Mouse (Mus musculus) cortical plate, adult 2 months (tissue): ENCODE results near the gene Map3k5. TPM values are rescaled to one million over a fixed set of nuclear protein-coding genes. Genes with fewer than 3 reads are reported as not detected.

Experiments
- H3K27ac ChIP-seq: fragments of 200-500 bp; 2 replicates; pipeline ENCODE4 v1.5.1; 2012; ENCODE audit warnings: low read length, control low read depth, inconsistent platforms; ENCODE audit not compliant: insufficient read depth
- H3K4me1 ChIP-seq: fragments of 200-500 bp; 2 replicates; pipeline ENCODE4 v1.6.1; 2011; ENCODE audit warnings: low read length; ENCODE audit not compliant: control insufficient read depth, insufficient read depth
- H3K4me3 ChIP-seq: fragments of 200-500 bp; 2 replicates; pipeline ENCODE4 v1.5.1; 2011; ENCODE audit warnings: mild to moderate bottlenecking, low read length, control low read depth; ENCODE audit not compliant: insufficient read depth
- CTCF ChIP-seq: fragments of 200-500 bp; IDR thresholded peaks from 2 replicates; pipeline ENCODE4 v1.5.1; 2011; ENCODE audit warnings: mild to moderate bottlenecking, control low read depth, low read length; ENCODE audit not compliant: insufficient read depth; ENCODE audit errors: extremely low read depth
- POLR2A ChIP-seq: fragments of 200-500 bp; IDR thresholded peaks from 2 replicates; pipeline ENCODE4 v1.6.1; 2011; ENCODE audit warnings: mild to moderate bottlenecking, low read length, control low read depth; ENCODE audit not compliant: insufficient read depth; ENCODE audit errors: extremely low read depth
- polyA plus RNA-seq: library from polyadenylated mRNA; depleted of rRNA; stranded (reverse); fragments of >200 nt; gene quantifications from 2 replicates; pipeline ENCODE4 v1.2.3, GENCODE M21; 2012

Gene Map3k5
- polyA plus RNA-seq, 1 experiment: 17.2 TPM

DNA sequence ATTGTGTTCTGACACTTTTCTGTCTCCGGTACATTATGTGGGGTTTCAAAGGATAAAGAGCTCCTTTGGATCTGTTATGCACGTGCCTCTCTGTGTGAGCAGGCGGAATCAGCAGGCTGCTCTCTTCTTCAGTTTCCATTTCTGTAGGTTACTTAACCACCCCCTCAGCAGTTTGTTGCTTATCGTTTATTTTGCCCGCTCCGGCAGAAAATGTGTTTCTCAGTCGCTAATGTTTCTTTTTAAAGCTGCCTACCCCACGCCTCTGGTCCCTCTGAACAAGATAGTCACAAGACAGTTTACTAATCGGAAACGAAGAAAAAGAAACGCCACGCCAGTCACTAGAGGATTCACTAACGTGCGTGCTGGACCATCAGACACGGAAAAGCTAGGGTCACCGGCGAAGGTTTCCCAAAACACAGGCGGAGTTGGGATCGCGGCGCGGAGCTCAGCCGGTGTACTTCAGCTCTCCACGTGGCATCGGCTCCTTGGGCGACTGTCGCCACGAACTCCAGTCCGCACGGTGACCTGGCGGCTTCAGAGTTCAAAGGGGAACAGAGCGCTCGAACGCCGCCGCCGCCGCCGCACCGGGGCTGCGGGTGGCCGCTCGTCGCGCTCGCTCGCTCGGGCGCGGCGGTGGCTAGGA, 214.0 kb downstream of the Map3k5 start, which contains the start of gene Map7:
Gene Map7 (plus strand): TSS at position 342 of the 643 bp plus-strand sequence.
- TF ChIP-seq CTCF: no peak
- TF ChIP-seq POLR2A: no peak
- Histone ChIP-seq H3K27ac (peak within 1 kb of the TSS; percentile 62), H3K4me1 (peaks cover 2% of the 10 kb centered on the region; the same call in 1 of the 2 replicates), H3K4me3 (peak within 1 kb of the TSS; percentile 78)

- TF ChIP-seq CTCF: no peak
- TF ChIP-seq POLR2A: no peak
- peaks cover 2% of the 10 kb centered on the region; the same call in 1 of the 2 replicates for H3K4me1 ChIP-seq
- H3K4me3 ChIP-seq: peak overlapping the region; percentile 78
- H3K27ac ChIP-seq: peak overlapping the region; percentile 32; the same call in 1 of the 2 replicates
These were observed 214.5 kb downstream of the Map3k5 start for GRCm38 (mm10) chr10:20148773-20149120.

- Histone ChIP-seq H3K4me3 (peak overlapping the region; percentile 78), H3K4me1 (peaks cover 2% of the 10 kb centered on the region; the same call in 1 of the 2 replicates), H3K27ac (peak overlapping the region; percentile 62)
- TF ChIP-seq CTCF (no peak), POLR2A (0 out of 2 replicates have a peak, but pooled peaks have one; percentile 21)
These were observed 215.0 kb downstream of the Map3k5 start for GRCm38 (mm10) chr10:20149121-20149834.

- peak overlapping the region; percentile 78 for H3K4me3 ChIP-seq
- TF ChIP-seq CTCF (no peak), POLR2A (no peak)
- H3K27ac ChIP-seq: no peak overlapping the region
- peaks cover 4% of the 10 kb centered on the region for H3K4me1 ChIP-seq
These were observed 215.6 kb downstream of the Map3k5 start for GRCm38 (mm10) chr10:20149835-20150355.

DNA sequence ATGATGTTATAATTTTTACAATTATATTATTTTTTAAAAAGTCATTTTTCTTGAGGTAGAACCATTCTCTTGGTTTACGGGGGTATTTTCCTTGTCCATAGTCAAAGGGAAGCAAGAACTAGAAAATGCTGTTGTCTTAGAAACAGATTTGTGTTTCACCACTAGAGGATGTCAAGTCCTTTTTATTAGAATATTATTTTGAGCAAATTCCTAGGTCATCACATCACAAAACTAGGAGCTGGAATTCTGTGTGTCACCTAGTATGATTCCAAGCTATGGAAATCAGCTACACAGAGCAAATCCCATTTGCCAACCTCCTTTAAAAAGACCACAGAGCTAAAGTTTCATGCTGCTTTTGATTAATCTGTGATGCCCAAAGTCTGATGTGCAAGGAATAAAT, 217.9 kb downstream of the Map3k5 start:
- Histone ChIP-seq H3K4me1 (peaks cover 8% of the 10 kb centered on the region), H3K4me3 (no peak overlapping the region), H3K27ac (no peak overlapping the region)
- TF ChIP-seq POLR2A: no peak
- TF ChIP-seq CTCF: no peak

GRCm38 (mm10) chr10:20153507-20153906, 219.2 kb downstream of the Map3k5 start:
- Histone ChIP-seq H3K27ac (no peak overlapping the region), H3K4me3 (no peak overlapping the region), H3K4me1 (peaks cover 6% of the 10 kb centered on the region)
- TF ChIP-seq POLR2A: no peak
- TF ChIP-seq CTCF: no peak

GRCm38 (mm10) chr10:20155401-20155800, 221.1 kb downstream of the Map3k5 start:
- H3K4me3 ChIP-seq: no peak overlapping the region
- peaks cover 6% of the 10 kb centered on the region for H3K4me1 ChIP-seq
- TF ChIP-seq POLR2A (no peak), CTCF (no peak)
- H3K27ac ChIP-seq: 0 out of 2 replicates have a peak overlapping the region, but pooled peaks have one; percentile 18

DNA sequence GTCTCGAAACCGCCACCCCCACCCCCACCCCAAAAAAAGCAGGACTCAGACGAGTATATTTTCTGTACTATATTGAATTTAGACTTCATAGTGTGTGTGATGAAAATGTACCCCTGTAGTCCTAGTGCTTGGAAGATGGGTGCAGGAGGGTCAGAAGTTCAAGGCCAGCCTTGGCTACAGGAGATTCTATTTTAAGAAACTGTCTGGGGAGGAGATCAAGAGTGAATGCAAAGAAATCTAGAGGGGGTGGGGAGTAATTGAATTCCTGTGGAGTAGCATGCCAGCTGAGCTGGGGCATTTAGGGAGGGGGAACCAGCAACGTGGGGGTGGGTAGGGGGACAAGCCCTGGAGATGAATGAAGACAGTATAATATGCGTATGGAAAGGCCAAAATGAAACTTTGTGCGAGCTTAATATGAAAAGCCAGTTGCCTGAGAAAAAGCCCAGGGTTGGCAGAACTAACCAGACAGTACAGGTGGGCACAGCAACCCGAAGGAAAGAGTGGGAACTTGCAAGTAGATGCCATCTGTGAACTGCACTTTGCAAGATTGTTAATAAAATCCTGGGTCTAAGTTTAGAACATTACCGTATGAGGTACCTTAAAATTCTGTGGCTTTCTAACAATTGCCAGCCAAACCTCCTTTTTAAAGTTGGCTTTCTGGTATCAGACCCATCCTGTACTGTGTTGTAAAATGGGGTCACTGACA, 222.9 kb downstream of the Map3k5 start:
- Histone ChIP-seq H3K27ac (no peak overlapping the region), H3K4me3 (no peak overlapping the region), H3K4me1 (peaks cover 6% of the 10 kb centered on the region)
- TF ChIP-seq POLR2A (no peak), CTCF (no peak)

- no peak overlapping the region for H3K4me3 ChIP-seq
- H3K27ac ChIP-seq: no peak overlapping the region
- peaks cover 6% of the 10 kb centered on the region for H3K4me1 ChIP-seq
- no peak for TF ChIP-seq POLR2A
- no peak for TF ChIP-seq CTCF
These were observed 224.5 kb downstream of the Map3k5 start for GRCm38 (mm10) chr10:20158756-20159155.

- Histone ChIP-seq H3K4me1 (peaks cover 6% of the 10 kb centered on the region), H3K4me3 (no peak overlapping the region), H3K27ac (no peak overlapping the region)
- TF ChIP-seq POLR2A: no peak
- no peak for TF ChIP-seq CTCF
These were observed 225.0 kb downstream of the Map3k5 start for GRCm38 (mm10) chr10:20159308-20159707.
